Mouse (Mus musculus) left cerebral cortex, postnatal 4 days (tissue): Measurements from ENCODE around the gene Dusp11. TPM values are rescaled to one million over a fixed set of nuclear protein-coding genes. Genes with fewer than 3 reads are reported as not detected.
"Not testable (repeated sequence)": the region's sequence is repeated elsewhere in the genome, so short reads cannot be mapped to it uniquely, and the experiment has no call there.

ENCODE experiments used
- DNase-seq: peaks from one replicate; pipeline ENCODE4 v3.0.0-alpha.2; 2022
- intact Hi-C: fragments of 180-260 bp; cut with DNase I; formaldehyde crosslinking; loops from one replicate; pipeline ENCODE4 v1.15.1; 2025
- total RNA-seq, 2 experiments: library from RNA; stranded (reverse); gene quantifications; 2 replicates each; pipeline ENCODE4 v1.2.3; 2021

Gene Dusp11
- total RNA-seq, result 100 to 1,000 TPM in 1 of 2 experiments, 10 to 100 TPM in 1; 98.3 to 114 TPM

GRCm38 (mm10) chr6:85961101-85962091 lies at the start of gene Dusp11:
TSS of gene Dusp11 (minus strand) at chr6:85961667.
- peak; percentile 96 for DNase-seq
- intact Hi-C loops, result no loop called here

GRCm38 (mm10) chr6:86009980-86010379 lies 48.5 kb upstream of the Dusp11 start:
- intact Hi-C loops, result no loop called here
- DNase-seq, result peak; percentile 49

DNA sequence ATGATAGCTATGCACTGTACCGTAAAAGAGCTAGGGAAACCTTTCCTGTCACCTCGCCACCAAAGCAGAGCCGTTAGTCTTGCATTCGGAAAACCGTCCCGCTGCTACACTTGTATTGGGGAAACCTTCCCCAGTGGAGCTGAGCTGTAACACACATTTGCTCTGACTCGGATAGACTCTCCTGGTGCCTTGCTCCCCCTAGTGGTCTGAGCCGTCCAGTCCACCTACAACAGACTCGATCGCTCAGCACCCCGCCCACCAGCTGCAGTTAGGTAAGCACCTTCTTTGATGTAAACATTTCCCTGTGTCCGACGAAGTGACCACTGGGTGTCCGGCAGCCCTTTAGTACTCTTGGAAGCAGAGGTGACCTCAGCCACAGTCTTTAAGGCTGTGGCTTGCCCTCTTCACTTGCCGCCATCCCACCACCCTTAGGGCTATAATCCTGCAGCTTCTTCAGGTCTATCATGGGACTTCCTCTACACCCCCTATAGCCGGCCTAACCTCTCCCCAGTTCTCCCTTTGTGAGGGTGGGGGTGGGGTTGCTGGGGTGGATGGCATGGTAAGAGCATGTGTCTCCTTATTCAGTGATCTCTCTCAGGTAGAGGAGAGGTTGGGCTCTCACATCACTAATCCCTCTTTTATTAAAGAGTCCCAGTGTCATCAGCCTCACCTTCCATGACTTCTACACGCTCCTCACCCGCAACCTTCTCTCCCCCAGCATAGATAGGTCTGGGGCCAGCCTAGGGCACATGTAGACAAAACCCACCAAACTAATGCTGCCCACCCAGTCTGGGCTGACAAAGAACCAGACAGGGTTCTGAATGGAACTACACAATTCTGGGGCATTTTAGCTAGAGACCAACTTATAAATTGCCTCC lies 43.0 kb upstream of the Dusp11 start:
- DNase-seq, result peak; percentile 77
- intact Hi-C loops, result no loop called here

DNA sequence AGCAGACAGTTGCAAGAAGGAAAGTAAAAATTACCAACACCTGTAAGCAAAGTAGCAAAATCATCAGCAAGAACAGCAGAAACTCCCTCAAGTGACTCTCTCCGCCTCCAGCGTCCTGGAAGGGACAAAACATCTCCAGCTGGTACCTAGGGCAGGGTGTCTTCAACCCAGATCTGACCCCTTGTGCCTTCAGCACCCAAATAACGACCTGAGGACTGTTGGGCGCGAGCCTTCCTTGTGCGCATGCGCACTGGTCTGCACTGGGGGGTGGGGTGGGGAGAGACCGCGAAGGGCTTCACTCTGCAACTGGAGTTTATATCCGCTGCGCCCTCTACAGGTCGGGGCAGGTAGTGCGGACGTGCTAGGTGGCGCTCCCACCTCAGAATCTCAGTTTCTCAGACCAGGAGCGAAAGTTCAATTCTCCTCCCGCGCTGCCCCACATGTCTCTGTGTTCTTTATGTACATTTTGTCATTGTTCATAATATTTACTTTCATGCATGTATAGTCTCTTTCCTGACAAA lies 42.0 kb upstream of the Dusp11 start:
- intact Hi-C loops, result no loop called here

GRCm38 (mm10) chr6:85990774-85991173 lies 29.3 kb upstream of the Dusp11 start:
- DNase-seq, intact Hi-C loops: not testable (repeated sequence)

More for the DNA sequence above, 42.0 kb upstream of the Dusp11 start:
- DNase-seq, result no peak

DNA sequence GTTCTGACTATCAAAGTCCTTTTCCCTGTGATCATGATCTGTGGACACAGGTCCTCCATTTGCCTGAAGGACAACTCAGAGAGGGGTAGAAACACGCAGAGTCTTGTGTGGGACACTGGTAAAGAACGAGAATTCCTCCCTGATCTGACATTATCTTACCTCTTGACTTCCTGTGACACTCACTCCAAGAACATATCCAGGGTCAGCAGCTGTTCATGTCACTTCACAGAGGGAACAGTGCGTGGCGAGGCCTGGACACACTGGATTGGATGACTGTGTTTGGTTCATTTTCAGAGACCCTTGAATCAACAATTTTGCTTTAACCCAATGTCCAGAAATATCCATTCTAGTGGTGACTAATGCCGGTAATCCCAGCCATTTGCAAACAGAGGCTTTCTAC lies 28.1 kb upstream of the Dusp11 start:
- DNase-seq, intact Hi-C loops: not testable (repeated sequence)

- intact Hi-C loops, result no loop called here
- DNase-seq, result no peak
Measured at GRCm38 (mm10) chr6:85984351-85984750, 22.9 kb upstream of the Dusp11 start.

DNA sequence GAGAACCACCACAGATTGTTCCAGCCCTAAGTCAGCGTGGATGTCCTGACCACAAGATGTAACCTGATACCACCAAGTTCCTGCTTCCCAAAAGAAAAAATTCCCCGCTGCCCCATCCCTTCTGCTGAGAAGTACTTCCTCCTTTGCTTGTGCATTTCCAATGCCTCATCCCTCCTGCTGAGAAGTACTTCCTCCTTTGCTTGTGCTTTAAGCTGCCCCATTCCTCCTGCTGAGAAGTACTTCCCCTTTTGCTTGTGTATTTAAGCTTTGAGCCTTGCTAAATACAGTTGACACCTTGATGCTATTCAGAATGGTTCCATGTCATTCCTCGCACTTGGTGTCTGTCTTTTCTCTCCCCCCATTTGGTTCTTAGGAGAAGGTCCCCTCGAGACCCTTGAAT lies 17.3 kb upstream of the Dusp11 start:
- DNase-seq, intact Hi-C loops: not testable (repeated sequence)

DNA sequence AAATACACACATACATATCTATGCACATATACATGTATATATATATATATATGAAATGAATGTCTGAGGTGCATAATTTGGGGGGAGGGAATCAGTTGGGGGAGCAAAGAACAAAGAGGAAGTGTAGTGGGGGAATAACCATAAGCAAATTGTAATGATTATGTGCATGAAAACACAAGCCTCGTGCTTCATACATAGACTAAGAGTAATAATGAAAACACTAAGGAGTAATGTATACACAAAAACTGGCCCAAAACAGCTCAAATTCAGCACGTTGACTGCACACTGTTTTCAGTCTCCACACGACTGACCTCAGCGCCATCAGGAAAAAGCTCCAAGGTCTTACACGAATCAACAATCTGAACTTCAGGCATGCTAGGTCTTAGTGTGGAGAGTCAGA lies 14.8 kb upstream of the Dusp11 start:
- DNase-seq, result no peak
- intact Hi-C loops, result no loop called here

GRCm38 (mm10) chr6:85975761-85976160 lies 14.3 kb upstream of the Dusp11 start:
- no peak for DNase-seq
- intact Hi-C loops, result no loop called here

DNA sequence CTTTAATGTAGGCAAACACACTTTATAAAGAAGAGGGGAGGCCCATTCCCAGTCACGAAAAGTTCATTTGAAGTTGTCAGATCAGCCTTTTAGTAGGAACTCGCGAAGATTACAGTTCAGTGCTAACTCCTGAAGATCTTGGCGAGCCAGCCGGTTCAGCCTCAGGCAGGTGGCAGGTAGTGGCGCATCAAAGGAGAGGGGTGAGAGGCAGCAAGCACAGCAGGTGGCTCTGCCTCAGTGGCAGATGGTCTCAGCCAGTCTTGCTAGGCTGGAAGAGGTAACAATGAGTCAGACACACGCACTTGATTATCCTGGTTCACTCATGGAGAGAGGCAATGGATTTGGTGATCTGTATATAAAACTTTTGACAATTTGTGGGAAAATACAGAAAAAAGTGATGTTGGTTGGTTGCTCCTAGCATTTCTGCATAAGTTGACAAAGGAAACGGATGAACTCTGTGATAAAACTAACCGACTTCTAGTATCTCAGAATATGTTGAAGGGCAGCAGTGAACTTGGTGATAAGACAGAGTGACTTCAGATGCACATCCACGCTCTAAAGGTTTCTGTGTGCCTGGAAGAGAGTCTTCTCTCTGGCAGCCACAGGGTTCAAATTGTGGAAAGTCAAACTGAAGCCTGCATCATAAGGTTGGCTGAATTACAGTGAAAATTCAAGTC lies 13.6 kb upstream of the Dusp11 start:
- DNase-seq, result no peak
- intact Hi-C loops, result no loop called here

GRCm38 (mm10) chr6:85973336-85973735 lies 11.9 kb upstream of the Dusp11 start:
- intact Hi-C loops, result no loop called here
- DNase-seq, result no peak

DNA sequence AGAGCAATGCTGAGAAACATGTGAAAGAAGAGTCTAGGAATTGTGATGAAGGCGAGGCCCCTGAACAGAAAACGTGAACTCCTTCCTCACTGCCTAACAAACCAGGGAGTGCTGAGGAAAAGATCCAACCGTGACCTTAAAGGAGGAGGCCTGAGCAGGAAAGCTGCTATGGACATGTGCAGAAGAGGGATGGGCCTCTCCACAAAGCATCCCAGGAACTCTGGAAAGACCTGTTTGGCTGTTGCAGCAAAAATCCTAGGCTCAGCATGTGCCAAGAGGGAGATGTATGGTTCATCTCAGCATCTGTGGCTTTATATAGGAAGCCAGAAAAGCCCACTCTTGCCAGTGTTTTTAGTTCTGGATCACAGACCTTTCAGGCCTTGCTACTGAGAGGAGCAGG lies 11.2 kb upstream of the Dusp11 start:
- DNase-seq, result no peak
- intact Hi-C loops, result no loop called here

DNA sequence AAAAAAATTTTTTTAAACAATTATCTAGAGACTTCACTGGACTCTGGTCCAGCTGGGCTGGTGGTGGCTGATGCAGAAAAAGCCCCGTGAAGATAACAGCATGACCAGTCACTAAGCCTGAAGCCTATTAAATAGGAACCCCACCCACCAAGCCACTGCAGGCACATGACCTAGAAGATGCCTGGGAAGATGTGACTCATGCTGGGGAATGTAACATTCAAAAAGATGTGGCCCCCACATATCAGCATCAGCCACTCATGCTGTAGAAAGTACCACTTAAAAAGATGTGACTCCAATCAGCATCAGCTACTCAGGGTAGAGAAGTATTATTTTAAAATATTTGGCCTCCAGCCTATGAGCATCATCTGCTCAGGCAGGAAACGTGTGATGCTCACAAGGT lies 8.4 kb upstream of the Dusp11 start:
- no peak for DNase-seq
- intact Hi-C loops, result no loop called here

GRCm38 (mm10) chr6:85966686-85967085 lies 5.2 kb upstream of the Dusp11 start:
- intact Hi-C loops, result no loop called here
- no peak for DNase-seq

DNA sequence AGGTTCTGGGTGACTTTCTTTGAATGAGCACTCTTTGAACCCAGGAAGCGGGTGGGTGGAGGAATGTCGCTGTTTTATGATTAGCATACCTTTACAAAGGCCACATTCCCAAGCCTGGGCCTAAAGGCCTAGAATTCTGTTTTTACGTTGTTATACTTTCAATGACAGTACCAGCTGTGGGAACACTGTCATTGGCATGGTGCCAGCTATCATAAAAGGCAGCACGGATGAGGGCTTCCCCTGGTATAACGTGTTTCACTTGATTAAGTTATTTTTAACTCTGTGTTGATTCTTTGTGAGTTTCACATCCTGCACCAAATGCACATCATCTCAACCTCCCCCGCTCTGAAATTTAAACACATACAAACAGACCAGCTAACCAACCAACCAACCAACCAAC lies 4.6 kb upstream of the Dusp11 start:
- DNase-seq, intact Hi-C loops: not testable (repeated sequence)

DNA sequence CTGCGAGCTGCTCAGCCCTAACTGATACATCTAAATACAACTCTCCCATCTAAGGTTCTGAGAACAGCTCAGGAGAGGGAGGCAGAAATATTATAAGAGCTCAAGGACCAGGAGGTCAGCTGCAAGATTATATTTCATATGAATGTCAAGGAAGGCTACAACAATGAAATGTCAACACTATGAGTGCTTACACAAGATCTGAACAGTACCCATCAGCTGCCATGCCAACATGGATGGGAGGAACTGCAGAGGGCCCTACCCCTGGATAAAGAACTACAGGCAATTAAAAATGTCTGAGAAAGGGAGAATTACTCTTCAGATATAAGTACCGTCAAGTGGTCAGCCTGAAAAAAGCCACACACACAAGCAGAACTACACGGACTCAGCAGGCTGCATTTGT lies 3.9 kb downstream of the Dusp11 start:
- DNase-seq, result no peak
- intact Hi-C loops, result loop anchor here (10.0 kb wide), 1 partner anchor 157 kb away; no protein-coding TSS in a partner anchor

GRCm38 (mm10) chr6:85948549-85948948 lies 12.9 kb downstream of the Dusp11 start:
- no peak for DNase-seq
- intact Hi-C loops, result loop anchor here (10.0 kb wide), 1 partner anchor 436 kb away; no protein-coding TSS in a partner anchor

DNA sequence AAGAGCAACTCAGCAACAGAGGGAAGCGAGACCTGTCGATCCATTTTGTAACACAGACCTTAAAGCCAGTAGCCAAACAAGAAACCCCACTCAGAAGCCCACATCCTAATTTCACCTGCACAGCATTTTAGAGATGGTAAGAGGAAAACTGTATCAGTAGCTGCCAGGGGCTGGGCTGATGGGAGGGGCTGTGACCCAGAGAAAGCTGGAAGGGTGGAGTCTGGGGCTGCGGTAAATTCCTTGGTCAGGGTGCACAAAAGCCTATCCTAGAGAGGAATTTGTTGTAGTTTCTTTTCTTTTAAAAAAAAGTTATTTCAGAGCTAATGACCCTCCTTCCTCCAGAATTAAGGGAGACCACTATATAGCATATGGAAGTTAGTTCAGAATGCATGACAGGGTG lies 19.0 kb downstream of the Dusp11 start:
- no peak for DNase-seq
- intact Hi-C loops, result loop anchor here (10.0 kb wide), 1 partner anchor 442 kb away; no protein-coding TSS in a partner anchor

DNA sequence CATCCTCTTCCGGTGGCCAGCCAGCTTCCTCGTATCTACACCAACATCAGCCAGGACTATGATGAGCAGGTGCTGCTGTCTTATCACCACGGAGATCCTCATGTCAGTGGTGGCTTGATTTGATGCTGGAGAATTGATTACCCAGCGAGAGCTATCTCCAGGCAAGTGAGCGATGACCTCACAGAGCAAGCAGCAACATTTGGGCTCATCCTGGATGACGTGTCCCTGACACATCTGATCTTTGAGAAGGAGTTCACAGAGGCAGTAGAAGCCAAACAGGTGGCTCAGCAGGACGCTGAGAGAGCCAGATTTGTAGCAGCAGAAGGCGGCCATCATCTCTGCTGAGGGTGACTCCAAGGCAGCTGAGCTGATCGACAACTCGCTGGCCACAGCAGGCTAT lies 22.8 kb downstream of the Dusp11 start:
- no peak for DNase-seq
- intact Hi-C loops, result no loop called here
